Mouse (Mus musculus) ES-E14 (cell line): Measurements from ENCODE around the gene Carmil2.

ENCODE experiments used
- CHD2 ChIP-seq: IDR thresholded peaks from 2 replicates; pipeline ENCODE4 v1.6.1; 2014; ENCODE audit warnings: mild to moderate bottlenecking, low read depth, low read length, inconsistent platforms
- HCFC1 ChIP-seq: IDR thresholded peaks from 2 replicates; pipeline ENCODE4 v1.6.1; 2012; ENCODE audit warnings: low read length, inconsistent platforms, borderline replicate concordance; ENCODE audit not compliant: insufficient read depth
- MAFK ChIP-seq: IDR thresholded peaks from 2 replicates; pipeline ENCODE4 v1.6.1; 2014; ENCODE audit warnings: mild to moderate bottlenecking, low read depth, low read length, inconsistent platforms; ENCODE audit not compliant: insufficient read depth
- ZC3H11A ChIP-seq: IDR thresholded peaks from 2 replicates; pipeline ENCODE4 v1.6.1; 2012; ENCODE audit warnings: low read depth, mild to moderate bottlenecking, inconsistent platforms, low read length, borderline replicate concordance
- ZNF384 ChIP-seq: IDR thresholded peaks from 2 replicates; pipeline ENCODE4 v1.6.1; 2012; ENCODE audit warnings: low read depth, low read length, inconsistent platforms

GRCm38 (mm10) chr8:105732186-105732585 lies 46.1 kb downstream of the Carmil2 start:
- TF ChIP-seq MAFK (no peak), ZNF384 (no peak), CHD2 (no peak), HCFC1 (no peak), ZC3H11A (no peak)
